Mouse (Mus musculus) heart, postnatal 25 days (tissue): ENCODE measurements around the gene Spns2. TPM values are rescaled to one million over a fixed set of nuclear protein-coding genes. Genes with fewer than 3 reads are reported as not detected.

ENCODE experiments used
- DNase-seq: peaks from one replicate; pipeline ENCODE4 v3.0.0; 2022; ENCODE audit warnings: low spot score
- intact Hi-C: fragments of 180-260 bp; cut with DNase I; formaldehyde crosslinking; loops from one replicate; pipeline ENCODE4 v1.15.1; 2025
- total RNA-seq, 2 experiments: library from RNA; stranded (reverse); gene quantifications; 2 replicates each; pipeline ENCODE4 v1.2.3; 2021

The Spns2 gene
- total RNA-seq = 10 to 100 TPM in 1 of 2 experiments, 1 to 10 TPM in 1; 9.2 to 12.9 TPM

DNA sequence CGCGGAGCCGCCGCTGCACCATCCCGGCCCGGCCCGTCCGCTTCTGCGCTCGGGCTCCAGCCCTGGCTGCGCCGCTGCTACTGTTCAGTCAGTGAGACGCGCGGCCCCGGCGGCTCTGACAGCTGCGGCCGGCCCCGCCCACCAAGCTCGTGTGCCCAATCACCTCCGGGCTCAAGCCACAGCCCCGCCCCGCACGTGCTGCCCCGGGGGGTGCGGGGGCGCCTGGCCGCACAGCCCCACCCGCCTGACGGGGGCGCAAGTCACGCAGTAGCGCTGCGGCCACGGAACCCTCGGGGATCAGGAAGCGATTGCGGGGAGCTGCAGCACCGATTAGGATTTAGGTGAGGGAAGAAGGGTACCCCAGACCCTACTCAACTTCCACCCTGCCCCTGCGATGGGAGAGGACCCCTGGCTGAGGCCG is at the start of gene Spns2:
Gene Spns2, minus strand, starts transcription at position 24 of the 421 bp plus-strand sequence.
- intact Hi-C loops = loop anchor here (2.0 to 5.0 kb wide), 4 partner anchors 31 to 73 kb away; partner anchors contain the start of gene Mybbp1a

DNA sequence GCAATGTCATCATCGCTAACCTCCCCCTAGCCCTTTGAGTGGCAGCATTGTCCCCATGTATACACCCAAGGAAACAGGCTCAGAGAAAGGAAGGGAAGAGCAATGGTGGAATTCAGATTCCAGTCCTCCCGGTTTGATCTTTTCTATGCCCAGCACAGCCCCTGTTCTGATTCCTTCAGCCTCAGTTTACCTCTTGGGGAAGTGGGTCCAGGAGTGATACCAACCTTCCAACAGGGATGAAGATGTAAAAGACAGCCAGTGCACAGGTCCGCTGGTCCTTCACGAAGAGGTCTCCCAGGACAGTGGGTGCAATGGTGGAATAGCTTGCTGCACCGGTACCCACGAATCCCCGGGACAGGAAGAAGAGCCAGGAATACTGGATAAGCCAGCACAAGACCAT is 49.1 kb upstream of the Spns2 start:
- no peak for DNase-seq
- intact Hi-C loops = loop anchor here (1.0 kb wide), 1 partner anchor 24 kb away; no protein-coding TSS in a partner anchor

More for the DNA sequence above, at the start of gene Spns2:
- peak; percentile 91 for DNase-seq

DNA sequence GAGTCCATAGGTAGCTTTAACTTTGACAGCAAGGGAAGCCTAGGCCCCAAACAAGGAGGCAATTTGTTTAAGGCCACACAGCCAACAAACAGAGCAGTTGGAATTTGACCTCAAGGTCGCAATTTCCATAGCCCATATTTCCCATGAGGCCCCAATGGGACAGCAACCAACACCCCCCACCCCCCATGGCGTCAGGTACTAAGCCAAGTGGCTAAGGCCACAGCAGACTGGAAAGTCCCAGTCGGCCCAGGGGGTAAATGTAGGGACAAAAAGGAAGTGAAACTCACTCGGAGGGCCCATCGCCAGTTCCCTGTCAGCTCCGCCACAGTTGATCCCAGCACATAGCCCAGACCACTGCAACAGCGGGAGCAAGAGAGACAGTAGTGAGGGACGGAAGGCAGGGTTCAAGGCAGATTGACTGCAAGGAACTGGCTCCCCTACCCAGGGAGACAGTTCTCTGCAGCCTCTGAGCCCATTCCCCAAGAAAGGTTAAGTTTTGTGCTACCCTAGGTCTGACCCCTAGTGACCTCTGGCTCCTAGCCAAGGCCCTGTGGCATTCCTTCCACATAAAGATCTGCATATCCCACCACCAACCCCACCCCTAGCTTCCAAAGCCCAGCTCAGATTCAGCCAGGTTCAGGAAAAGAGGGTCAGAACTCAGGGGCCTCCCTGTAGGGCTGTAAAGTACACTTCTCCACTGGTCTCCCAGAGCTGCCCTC is 48.5 kb upstream of the Spns2 start:
- peak; percentile 34 for DNase-seq
- intact Hi-C loops = no loop called here

DNA sequence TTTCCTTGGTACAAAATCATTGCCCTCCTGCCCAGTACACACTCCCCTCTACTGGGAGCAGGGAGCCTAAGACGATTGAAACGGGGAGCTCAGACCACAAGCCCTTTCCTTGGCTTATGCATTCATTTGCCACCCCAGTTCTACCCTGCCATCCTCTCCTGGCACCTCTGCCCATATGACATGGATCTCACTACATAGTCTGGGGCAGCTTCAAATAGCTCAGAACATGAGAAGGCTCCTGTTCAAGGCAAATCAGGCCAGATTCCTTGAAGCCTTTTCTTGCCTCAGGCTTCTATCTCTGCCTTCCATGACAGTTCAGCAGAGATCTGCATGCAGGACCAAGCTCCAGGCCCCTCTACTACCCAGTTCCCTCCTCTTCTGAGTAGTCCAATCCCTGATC is 47.8 kb upstream of the Spns2 start:
- DNase-seq = no peak
- intact Hi-C loops = no loop called here

- intact Hi-C loops = no loop called here
Measured at GRCm38 (mm10) chr11:72535519-72535918, 45.8 kb upstream of the Spns2 start.

DNA sequence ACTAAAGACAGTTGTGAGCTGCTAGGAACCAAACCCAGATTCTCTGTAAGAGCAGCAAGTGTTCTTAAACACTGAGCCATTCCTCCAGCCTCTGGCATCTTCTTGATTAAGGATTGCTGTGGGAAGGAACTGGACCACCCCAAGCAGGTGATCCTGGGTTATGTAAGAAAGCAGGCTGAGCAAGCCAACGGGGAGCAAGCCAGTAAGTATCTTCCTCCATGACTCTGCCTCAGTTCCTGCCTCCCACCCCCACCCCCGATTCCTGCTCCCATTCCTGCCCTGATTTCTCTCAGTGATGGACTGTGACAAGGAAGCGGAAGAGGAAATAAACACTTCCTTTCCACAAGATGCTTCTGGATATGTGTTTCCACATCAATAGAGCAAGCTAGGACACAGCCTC is 43.2 kb upstream of the Spns2 start:
- DNase-seq = no peak
- intact Hi-C loops = no loop called here

More at GRCm38 (mm10) chr11:72535519-72535918, 45.8 kb upstream of the Spns2 start:
- no peak for DNase-seq

DNA sequence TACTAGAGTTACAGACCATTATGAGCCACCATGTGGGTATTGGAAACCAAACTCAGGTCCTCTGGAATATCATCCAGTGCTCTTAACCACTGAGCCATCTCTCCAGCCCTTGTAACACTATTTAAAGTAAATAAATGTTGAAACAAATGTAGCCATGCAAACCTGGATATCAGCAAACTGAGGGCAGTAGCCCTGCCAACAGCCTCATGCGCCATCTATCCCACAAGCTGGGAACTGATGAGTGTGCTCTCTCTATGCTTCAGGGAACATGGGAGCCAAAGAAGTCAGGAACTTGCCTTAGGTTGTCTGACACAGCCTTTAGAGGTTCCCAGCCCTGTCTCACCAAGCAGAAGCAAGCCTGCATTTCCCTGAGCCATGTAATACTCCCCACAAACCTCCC is 41.9 kb upstream of the Spns2 start:
- intact Hi-C loops = no loop called here
- DNase-seq = no peak

- no peak for DNase-seq
- intact Hi-C loops = no loop called here
Measured at GRCm38 (mm10) chr11:72531144-72531543, 41.4 kb upstream of the Spns2 start.

DNA sequence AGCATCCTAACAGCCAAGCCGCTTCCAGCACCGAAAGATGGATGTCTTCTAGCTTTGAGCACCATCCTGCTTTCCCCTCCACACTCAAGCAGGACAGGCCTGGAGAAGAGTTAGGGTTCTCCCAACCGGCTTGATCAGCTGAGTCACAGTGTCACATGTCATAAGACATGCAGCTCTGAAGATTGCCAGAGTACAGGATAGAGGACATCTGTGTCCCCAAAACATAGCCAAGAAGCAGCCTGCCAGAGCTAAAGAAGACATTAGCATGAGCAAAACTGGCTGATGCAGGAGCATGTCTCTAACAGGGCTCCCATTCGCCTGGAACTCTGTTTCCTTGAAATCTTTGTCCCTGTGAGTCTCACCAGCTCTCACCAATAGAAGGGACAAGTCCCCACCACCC is 36.5 kb upstream of the Spns2 start:
- intact Hi-C loops = loop anchor here (5.0 kb wide), 1 partner anchor 34 kb away; no protein-coding TSS in a partner anchor

GRCm38 (mm10) chr11:72523711-72524110 is 34.0 kb upstream of the Spns2 start:
- intact Hi-C loops = no loop called here
- DNase-seq = no peak

More for the DNA sequence above, 36.5 kb upstream of the Spns2 start:
- peak; percentile 44 for DNase-seq

DNA sequence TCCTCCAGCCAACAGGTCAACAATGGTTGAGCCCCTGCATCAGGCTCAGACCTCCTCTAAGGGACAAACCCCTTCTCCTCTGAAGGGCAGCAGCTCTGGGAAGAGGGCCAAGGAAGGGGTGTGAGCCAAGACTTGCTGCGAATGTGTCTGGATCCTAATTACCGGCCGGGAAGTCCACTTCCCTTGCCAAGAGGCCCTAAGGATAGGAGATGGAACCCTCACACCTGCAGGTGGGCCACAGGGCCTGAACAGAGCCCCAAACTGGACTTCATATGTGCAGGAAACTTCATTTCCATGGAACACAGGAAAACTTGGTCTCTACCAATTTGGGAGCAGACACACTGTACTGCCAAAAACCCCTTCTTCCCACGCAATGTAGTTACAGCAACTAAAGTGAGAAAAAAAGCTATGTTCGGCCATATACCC is 32.9 kb upstream of the Spns2 start:
- intact Hi-C loops = no loop called here
- peak; percentile 50 for DNase-seq

GRCm38 (mm10) chr11:72521598-72522541 is 32.2 kb upstream of the Spns2 start:
- DNase-seq = peak; percentile 64
- intact Hi-C loops = no loop called here

DNA sequence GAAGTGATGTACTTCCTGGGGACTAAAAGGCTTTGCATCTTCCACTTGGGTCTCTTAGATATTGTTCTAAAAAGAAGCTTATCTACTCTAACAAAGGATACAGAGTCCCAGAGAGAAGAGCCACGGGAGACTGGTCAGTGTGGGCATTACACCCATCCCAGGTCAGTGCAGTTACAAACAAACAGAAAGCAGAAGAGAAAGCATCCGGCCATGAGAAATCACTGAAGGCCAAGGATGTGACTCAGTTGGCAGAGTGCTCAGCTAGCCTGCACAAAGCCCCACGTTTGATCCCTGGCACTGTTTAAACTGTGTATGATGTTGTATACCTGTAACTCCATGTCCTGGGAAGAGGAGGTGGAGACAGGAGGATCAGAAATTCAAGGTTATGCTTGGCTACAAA is 30.2 kb upstream of the Spns2 start:
- intact Hi-C loops = loop anchor here (5.0 kb wide), 1 partner anchor 53 kb away; no protein-coding TSS in a partner anchor
- no peak for DNase-seq

DNA sequence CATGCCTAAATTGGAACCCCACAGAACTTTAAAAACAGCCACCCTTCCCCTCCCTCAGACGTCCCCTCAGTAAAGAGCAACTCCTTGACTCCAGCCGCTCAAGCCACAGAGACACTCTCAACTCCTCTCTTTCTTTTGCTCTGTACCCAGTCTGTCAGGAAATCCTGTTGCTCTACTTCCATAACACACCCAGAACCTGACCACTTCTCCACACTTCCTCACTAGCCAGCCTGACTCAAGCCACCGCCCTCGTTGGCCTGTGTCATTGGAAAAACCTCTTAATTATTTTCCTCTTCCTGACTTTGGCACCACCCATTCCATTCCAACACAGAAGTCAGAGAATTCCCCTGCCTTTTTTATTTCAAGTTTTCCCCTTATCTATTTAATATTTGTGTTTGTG is 29.5 kb upstream of the Spns2 start:
- DNase-seq = peak; percentile 38

DNA sequence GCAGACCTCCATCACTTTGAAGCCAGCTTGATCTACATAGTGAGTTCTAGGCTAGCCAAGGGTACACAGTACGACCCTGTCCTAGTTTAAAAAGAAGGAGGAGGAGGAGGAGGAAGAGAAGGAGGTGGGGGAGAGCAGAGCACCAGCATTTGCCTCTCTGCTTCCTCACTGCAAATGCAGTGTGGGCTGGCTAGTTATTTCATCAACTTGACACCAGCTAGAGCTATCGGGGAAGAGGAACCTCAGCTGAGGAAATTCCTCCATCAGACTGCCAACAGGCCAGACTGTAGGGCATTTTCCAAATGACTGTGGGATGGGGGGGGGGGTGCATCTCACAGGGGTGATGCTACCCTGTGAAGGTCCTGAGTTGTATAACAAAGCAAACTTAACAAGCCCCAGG is 28.7 kb upstream of the Spns2 start:
- DNase-seq = no peak
- intact Hi-C loops = loop anchor here (5.0 kb wide), 1 partner anchor 51 kb away; no protein-coding TSS in a partner anchor

More for the DNA sequence above, 29.5 kb upstream of the Spns2 start:
- intact Hi-C loops = loop anchor here (5.0 kb wide), 1 partner anchor 52 kb away; no protein-coding TSS in a partner anchor

DNA sequence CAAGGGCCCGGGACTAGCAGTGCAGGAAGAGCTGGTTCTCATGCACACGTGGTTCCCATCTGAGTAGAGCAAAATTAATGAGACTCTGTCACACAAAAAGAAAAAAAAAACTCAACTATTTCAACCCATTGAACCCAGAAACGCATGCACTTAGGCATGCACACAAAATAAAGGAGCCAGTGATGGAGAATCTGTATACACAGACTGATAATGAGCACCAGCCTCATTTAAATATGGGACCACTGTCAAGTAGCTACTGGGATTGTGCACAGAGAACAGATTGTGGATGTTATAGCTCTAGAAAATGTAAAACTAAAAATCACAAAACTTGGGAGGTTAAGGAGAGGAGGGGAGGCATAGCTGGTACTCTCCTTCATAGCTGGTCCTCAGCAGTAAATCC is 25.3 kb upstream of the Spns2 start:
- intact Hi-C loops = loop anchor here (5.0 kb wide), 1 partner anchor 48 kb away; no protein-coding TSS in a partner anchor
- no peak for DNase-seq

DNA sequence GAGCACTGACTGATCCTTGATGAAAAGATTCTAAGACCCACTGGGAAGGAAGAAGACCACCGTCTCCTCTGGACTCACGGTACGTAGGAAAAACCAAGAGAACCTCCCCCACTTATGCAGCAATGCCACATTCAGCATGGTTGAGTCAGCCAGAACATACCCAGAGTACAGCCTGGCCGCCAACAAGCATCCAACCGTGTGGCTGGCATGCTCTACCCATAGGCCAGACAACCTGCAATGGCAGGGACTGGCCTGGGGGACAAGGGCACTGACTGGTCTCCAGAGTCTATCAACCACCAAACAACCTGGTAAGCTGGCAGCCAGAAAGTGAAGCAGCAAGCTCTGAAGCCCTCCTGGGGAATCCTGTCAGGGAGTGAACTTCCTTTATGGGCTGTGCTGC is 18.9 kb upstream of the Spns2 start:
- no peak for DNase-seq
- intact Hi-C loops = no loop called here

DNA sequence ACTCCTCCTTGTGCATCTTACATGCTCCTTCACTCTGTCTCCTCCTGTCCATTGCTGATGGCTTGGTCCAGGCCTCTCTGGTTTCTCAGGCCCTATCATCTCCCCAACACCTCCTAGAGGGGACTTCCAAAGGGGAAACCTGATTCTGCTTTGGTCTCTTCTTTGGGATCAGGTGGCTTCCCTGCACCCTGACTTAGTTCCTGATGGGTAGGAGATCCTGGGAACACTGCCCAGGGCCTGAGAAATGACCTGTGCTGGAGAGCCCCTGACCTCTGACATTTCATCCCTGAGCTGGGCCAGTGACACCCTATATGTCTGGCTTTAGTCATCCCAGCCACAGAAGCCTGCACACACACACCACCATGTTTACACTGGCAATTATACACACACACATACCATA is 17.9 kb upstream of the Spns2 start:
- no peak for DNase-seq
- intact Hi-C loops = no loop called here

- intact Hi-C loops = no loop called here
- no peak for DNase-seq
Measured at GRCm38 (mm10) chr11:72504016-72504797, 14.5 kb upstream of the Spns2 start.

DNA sequence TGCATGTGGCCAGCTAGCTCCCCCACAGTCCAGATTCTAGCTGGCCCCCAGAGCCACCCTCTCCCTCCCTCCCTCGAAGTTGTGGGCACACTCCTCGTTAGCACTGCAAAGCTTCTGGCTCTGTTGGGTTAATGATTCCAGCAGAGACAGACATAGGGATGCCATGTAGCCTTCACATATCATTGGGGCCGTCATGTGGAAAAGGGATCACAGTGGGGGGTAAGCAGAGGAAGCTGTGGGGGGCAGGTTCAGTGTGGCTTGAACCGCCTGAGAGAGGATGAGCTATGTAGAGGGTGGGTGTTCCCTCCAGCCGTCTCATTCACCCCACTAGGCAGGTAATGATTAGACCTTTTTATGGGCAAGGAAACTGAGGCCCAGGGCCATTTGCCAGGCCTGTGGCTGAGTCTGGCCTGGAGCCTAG is 13.8 kb upstream of the Spns2 start:
- intact Hi-C loops = no loop called here
- DNase-seq = no peak
